Mouse (Mus musculus) embryo, embryonic 11 days (tissue): ENCODE measurements at regions not wholly inside any gene's neighbourhood (a gene's known extent, or its start where the extent isn't known, plus 50 kb on each side); places are given as distances from the start of the nearest gene placed in this dataset.

ENCODE experiments used
- DNase-seq: peaks from one replicate; pipeline ENCODE4 v3.0.0-alpha.2; 2015

DNA sequence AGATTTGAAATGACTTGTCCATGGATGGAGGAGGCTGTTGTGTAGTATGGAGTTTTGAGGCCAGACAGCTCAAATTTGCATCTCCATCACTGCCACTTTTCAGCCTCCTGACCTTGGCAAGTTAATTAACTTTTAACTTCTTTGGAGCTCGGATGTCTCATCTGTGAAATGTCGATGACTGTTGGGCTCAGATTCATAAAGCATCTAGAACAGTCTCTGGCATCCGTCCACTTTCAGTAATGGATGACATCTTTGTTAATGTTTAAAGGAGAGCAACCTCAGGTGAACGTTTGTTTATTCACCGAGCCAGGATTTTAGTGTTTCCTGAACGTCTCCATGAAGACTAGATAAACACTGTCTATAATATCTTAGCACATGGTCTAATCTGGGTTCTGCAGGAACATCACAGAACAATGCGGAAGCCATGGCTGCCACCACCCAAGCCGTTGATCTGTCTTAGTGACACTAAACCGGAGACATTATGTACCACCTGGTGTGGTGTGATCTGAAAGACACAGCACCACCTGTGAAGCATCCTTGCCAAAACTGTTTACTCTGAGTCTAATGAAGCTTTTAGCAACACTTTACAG, 658.4 kb downstream of the Sorcs3 start:
- DNase-seq: no peak

DNA sequence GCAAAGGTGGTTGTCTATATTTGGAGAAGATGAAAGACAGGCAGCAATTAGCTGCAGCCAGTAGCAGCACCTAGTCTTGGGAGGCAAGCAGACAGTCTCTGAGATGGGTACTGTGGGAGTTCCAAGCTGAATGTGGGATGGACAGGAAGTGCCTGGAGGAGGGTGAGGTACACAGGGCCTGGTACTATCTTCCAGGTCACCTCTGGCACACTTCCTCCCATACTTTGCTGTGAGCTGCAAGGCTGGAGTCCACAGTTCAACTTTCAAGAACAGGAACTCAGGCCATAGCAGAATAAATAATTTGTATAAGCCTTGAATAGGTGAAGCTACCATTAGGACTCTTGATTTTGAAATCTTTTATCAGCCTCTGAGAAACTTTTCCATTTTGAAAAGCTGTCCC, 665.8 kb downstream of the Sorcs3 start:
- DNase-seq: no peak

DNA sequence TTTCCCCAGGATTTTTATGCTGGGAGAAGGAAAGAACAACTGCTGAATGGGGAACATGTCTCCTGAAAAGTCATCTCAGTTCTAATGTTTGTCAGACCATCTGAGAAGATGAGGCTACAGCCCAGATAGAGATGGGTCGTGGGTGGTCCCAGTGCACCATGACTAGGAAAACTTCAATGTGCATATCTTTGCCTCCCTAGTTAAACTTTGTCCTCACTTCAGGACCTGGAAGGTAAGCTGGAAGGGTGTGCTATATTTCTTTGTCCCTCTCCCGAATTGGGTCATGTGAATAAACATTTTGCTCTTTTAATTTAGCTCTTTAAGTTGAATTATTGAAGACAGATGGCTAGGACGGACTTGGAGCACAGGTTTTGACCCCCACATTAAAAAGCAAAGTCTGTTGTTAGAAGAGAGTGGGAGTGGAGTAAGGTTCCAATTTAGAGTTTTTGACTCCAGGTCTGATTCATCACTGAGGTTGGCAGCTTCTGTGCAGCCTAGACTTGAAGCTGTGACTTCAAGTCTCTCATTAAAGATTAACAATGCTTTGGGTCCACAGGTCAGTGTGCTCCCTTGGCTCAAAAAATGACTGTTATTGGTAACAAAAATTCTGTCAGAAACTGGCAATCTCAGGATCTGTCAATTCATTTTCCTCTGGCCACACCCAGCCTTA, 675.8 kb downstream of the Sorcs3 start:
- DNase-seq: peak; percentile 6

DNA sequence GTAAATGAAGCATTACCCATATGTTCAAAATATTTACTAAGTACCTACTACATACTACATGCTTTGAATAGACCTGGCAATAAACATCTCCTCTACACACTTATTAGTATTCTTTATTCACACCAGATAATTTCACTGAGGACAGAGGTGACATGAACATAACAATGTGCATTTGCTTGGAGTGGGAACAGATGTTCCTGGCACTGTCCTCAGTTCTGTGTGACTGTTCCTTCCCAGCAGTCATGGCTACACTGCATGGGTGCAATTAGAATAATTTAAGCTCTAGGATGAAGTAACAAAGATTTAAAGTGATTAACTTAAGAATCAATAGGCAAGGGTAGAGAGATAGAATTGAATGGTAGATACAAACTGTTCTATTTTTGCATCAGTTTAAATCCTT, 702.4 kb downstream of the Sorcs3 start:
- no peak for DNase-seq

DNA sequence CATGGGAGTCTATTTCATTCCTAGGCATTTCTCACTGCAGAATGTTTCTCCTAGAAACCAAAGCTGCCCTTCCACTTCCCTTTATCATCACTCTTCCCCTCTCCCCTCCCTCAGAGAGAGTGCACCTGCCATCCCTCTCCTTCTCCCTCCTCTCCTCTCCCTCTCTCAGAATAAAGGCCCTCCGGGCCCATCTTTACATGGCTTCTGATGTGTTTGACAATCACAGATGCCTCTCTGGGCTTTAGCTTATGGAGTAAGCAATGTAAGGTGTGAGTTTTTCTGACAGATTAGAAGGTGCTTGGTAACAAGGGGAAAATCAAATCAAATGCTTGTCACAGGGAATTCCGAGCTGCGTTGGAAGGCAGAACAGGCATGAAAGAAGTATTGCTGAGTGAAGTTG, 707.2 kb downstream of the Sorcs3 start:
- no peak for DNase-seq

DNA sequence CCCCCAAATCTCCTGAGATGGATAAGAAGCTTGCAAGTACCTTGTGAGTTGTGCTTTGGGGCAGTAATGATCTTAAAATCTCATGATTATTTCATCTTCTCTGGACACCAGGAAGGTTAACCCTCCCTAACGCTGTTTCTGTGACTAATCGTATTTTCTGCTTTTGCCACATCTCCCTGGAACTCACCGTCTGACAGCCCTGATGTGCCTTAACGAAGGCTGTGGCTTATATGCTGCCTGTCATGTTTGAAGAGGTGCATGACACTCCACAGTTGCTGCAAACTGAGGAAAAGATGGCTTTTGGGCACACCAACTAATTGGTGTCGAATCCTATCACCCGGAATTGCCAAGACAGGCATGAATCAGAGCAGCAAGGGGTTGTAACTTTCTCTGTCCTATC, 713.8 kb downstream of the Sorcs3 start:
- no peak for DNase-seq

DNA sequence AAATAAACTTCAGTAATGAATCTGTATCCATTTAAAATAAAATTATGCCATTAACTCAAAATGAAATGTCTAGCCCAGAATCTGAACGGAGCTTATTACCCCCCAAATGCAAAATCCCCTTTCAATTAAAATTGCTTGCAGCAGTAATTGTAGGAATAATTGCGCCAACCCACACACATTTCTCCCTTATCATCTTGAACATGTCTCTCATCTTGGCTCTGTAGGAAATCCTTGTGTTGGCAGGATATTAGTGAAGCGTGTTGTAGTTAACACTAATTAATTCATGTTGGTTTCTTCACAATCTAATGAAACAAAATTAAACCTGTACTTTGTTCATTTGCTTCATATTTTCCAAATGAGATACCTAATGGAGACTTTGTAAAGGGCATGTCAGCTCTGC, 741.8 kb downstream of the Sorcs3 start:
- no peak for DNase-seq
